Mouse (Mus musculus): ENCODE measurements at regions not wholly inside any gene's neighbourhood (a gene's known extent, or its start where the extent isn't known, plus 50 kb on each side); places are given as distances from the start of the nearest gene placed in this dataset.

DNA sequence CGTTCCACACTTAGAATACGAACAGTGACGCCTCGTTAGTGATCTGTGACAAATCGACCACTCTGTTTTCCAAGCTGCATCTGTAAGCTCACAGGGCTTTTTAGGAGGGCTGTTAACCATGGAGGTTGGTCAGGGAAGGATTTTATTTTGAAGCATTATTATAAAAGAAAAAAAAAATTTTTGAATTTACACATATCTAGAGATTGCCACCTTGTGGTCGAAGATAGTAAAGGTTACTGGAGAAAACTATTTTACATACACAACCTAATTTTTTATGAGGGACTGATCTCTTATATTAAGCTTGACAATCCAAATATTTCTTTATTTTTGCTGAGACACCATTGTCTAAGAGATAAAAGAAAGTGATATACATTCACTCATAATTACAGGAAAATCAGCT is 937.2 kb downstream of the Sorcs1 start:
- peak; percentile 16 for DNase-seq (ENCODE audit: low read depth, low spot score)

GRCm38 (mm10) chr19:49739483-49740175 is 938.8 kb downstream of the Sorcs1 start:
- no peak for DNase-seq (ENCODE audit: low read depth, low spot score)

DNA sequence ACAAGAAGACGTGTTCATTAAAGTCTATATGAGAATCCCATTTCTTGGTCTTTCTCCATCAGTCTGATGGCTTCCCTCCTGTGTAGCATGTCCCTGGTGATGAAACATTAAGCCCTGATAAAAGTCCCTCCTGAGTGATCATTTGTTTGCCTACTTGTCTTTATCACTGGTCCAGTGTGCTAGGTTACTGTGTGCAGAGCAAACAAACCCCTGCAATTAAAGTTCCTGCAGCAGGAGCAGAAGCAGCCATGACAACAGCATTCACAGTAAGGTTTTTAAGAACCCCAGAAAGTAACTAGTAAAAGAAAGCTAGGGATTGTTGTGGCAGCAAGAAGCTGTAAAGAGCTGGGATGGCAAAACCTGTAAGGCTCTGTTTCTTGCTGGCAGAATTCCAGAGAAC is 980.8 kb downstream of the Sorcs1 start:
- DNase-seq (ENCODE audit: low read depth, low spot score): no peak

DNA sequence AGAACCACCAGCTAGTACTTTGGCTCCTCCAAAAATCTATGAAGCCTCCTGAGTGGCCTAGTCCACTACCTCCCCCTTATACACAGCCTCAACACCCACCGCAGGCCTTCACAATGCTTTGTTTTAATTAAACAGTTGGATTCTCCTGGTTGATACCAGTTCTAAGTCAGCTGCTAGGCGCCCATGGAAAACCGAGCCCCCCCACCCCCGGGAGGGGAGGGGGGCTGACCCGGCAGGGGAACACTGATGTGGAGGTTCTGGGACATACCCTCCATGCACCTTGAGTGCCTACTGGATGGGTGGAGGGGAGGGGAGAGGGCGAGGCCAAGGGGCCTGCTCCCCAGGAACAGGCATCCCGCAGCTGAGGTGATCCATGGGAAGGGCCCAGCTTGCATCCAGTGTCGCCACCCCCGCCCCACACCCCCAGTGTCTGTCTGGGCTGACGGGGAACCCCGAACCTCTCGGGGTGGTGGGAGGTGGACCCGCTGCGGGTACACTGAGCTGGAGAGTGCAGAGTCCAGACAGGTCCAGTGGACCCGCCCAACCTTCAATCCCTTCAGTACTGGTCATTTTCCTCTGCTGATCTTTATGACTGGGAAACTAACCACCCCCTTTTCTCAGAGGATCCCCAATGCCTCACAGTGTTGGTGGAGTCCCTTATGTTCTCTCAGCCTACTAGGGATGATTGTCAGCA is 992.7 kb downstream of the Sorcs1 start:
- no peak for DNase-seq (ENCODE audit: low read depth, low spot score)

- no peak for DNase-seq (ENCODE audit: low read depth, low spot score)
These were observed 997.2 kb downstream of the Sorcs1 start for GRCm38 (mm10) chr19:49681204-49681603.

DNA sequence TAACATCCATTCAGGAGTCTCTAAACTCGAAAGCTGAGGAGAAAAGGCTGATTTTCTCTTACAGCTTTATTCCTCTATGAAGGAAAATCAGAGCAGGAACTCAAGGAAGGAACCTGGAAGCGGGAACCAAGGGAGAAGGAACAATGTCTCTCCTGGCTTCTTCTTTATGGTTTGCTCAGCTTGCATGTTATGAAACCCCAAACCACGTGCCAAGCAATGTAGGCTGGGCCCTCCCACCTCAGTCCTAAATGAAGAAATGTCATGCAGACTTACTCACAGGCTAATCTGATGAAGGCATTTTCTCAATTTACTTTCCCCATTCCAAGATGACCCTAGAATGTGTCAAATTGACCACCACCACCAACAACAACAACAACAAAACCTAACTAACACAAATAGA is 998.4 kb downstream of the Sorcs1 start:
- DNase-seq (ENCODE audit: low read depth, low spot score): no peak

DNA sequence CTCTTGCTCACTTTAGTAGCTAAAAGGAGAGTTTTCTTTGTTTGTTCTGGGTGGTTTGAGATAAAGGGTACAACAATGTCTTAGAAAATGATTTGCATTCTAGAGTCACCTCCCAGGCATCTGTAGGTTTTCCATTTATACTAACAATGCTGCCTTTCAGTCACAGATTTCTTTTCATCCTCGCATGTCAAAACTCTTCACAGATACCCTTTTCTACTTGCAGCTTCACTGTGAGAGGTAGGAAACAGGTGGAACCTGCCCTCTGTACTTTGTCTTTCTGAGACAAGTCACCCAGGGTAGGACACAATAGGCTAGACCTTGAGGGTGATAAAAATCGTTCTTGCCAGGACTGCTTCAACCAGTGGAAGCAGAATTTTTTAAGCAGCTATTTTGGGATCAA is 1002.5 kb downstream of the Sorcs1 start:
- DNase-seq (ENCODE audit: low read depth, low spot score): no peak

GRCm38 (mm10) chr19:49629963-49630362 is 1048.5 kb downstream of the Sorcs1 start:
- no peak for DNase-seq (ENCODE audit: low read depth, low spot score)

DNA sequence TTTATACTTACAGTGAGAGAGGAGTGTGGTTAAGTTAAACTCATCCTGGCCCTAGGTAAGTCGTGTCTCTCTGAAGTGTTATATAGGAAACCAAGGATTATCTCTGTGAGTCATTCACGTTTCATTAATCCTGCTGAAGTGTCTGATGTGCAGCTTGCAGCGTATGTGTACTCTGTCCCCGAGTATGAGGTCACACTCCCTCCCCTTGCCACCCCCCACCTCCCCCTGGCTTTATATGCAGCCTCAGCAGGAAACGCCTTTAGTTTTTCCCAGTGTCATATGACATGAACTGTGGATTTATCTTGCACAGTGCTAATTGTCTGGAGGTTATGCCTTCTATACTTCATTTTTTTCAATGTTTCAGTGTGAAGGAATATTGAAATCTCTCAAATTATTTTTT is 1058.5 kb downstream of the Sorcs1 start:
- DNase-seq (ENCODE audit: low read depth, low spot score): no peak

DNA sequence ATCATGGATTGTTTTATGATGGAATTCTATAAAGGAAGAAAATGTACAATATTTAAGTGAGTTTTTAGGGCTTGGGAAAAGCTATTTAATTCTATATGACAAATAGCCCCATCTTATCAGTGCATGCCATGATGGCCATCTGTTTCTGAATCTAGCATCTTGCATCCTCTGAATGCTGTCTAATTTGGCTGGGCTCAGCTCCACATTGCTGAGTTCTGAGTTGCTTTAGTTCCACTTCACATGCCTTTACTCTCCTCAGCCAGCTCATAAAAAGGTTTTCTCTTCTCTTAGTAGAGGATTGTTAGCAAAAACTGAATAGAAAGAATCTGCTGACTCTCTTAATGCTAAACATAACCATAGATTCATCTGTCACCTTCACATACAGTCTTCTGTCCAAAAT is 1063.4 kb downstream of the Sorcs1 start:
- DNase-seq (ENCODE audit: low read depth, low spot score): no peak
